Mouse (Mus musculus): ENCODE measurements around the gene Pfkl.
"Not testable (repeated sequence)": the region's sequence is repeated elsewhere in the genome, so short reads cannot be mapped to it uniquely, and the experiment has no call there.

The Pfkl gene

GRCm38 (mm10) chr10:78009945-78010293, at the start of gene Pfkl:
Gene Pfkl (minus strand): TSS chr10:78010083.
- no peak for DNase-seq (ENCODE audit: low read depth, low spot score)

GRCm38 (mm10) chr10:78057056-78057455, 47.2 kb upstream of the Pfkl start:
- DNase-seq (ENCODE audit: low read depth, low spot score), result no peak

- peak; percentile 12 for DNase-seq (ENCODE audit: low read depth, low spot score)
Measured at GRCm38 (mm10) chr10:78054633-78055565, 45.0 kb upstream of the Pfkl start.

- DNase-seq (ENCODE audit: low read depth, low spot score), result no peak
Measured at GRCm38 (mm10) chr10:78049519-78050035, 39.7 kb upstream of the Pfkl start.

- no peak for DNase-seq (ENCODE audit: low read depth, low spot score)
Measured at GRCm38 (mm10) chr10:78048061-78048730, 38.3 kb upstream of the Pfkl start.

GRCm38 (mm10) chr10:78046388-78046787, 36.5 kb upstream of the Pfkl start:
- no peak for DNase-seq (ENCODE audit: low read depth, low spot score)

GRCm38 (mm10) chr10:78044531-78044930, 34.6 kb upstream of the Pfkl start:
- no peak for DNase-seq (ENCODE audit: low read depth, low spot score)

GRCm38 (mm10) chr10:78043406-78043836, 33.5 kb upstream of the Pfkl start, which contains the start of gene Aire:
Gene Aire (minus strand): TSS chr10:78043610.
- peak; percentile 63 for DNase-seq (ENCODE audit: low read depth, low spot score)

GRCm38 (mm10) chr10:78042697-78043405, 33.0 kb upstream of the Pfkl start:
- peak; percentile 63 for DNase-seq (ENCODE audit: low read depth, low spot score)

GRCm38 (mm10) chr10:78042096-78042495, 32.2 kb upstream of the Pfkl start:
- no peak for DNase-seq (ENCODE audit: low read depth, low spot score)

GRCm38 (mm10) chr10:78041647-78042046, 31.8 kb upstream of the Pfkl start, which contains the start of gene Dnmt3l:
Gene Dnmt3l (plus strand): TSS chr10:78041947.
- DNase-seq (ENCODE audit: low read depth, low spot score), result no peak

GRCm38 (mm10) chr10:78037139-78037538, 27.3 kb upstream of the Pfkl start:
- DNase-seq (ENCODE audit: low read depth, low spot score), result no peak

- DNase-seq (ENCODE audit: low read depth, low spot score), result no peak
Measured at GRCm38 (mm10) chr10:78031987-78032386, 22.1 kb upstream of the Pfkl start.

- no peak for DNase-seq (ENCODE audit: low read depth, low spot score)
Measured at GRCm38 (mm10) chr10:78029080-78029479, 19.2 kb upstream of the Pfkl start.

- peak; percentile 93 for DNase-seq (ENCODE audit: low read depth, low spot score)
Measured at GRCm38 (mm10) chr10:78028129-78028528, 18.2 kb upstream of the Pfkl start.

- DNase-seq (ENCODE audit: low read depth, low spot score), result not testable (repeated sequence)
Measured at GRCm38 (mm10) chr10:78025453-78025852, 15.6 kb upstream of the Pfkl start.

GRCm38 (mm10) chr10:78019984-78020383, 10.1 kb upstream of the Pfkl start:
- DNase-seq (ENCODE audit: low read depth, low spot score), result not testable (repeated sequence)

GRCm38 (mm10) chr10:78019291-78019690, 9.4 kb upstream of the Pfkl start:
- DNase-seq (ENCODE audit: low read depth, low spot score), result no peak

- DNase-seq (ENCODE audit: low read depth, low spot score), result peak; percentile 87
Measured at GRCm38 (mm10) chr10:78018797-78019203, 8.9 kb upstream of the Pfkl start.

- no peak for DNase-seq (ENCODE audit: low read depth, low spot score)
Measured at GRCm38 (mm10) chr10:78016366-78016765, 6.5 kb upstream of the Pfkl start.

GRCm38 (mm10) chr10:78015489-78015888, 5.6 kb upstream of the Pfkl start:
- no peak for DNase-seq (ENCODE audit: low read depth, low spot score)

Measured in brain, adult 2 months (tissue).